Mouse (Mus musculus): ENCODE measurements around the gene Pcdh9. TPM values are rescaled to one million over a fixed set of nuclear protein-coding genes. Genes with fewer than 3 reads are reported as not detected.
A peak's percentile ranks its signal among the peaks of the same experiment; 100 is the strongest.

Pcdh9 gene
- polyA plus RNA-seq, 1 experiment from 2014 or later: 40.4 TPM

DNA sequence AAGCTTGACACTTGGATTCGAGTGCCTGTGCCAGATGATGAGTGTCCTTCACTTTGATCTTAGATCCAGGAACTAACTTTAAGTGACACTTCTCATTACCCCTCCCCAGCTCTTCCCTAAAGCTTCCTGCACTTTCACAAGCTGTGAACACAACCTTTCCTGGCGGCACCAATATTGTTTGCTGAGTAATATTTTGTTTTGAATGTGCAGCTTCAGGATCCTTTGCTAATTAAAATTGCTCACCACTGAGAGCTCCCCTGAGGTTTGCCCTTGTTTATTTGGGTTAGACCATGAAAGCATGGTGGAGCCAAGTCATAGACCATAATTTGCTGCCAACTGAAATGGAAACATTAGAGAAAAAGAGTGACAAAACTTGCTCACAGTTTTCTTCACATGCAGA, 543.4 kb downstream of the Pcdh9 start:
- peak; percentile 82 for DNase-seq (ENCODE audit: low spot score, missing footprints)
- 13% methylated on average over 2 of the region's 2 CpGs for WGBS

DNA sequence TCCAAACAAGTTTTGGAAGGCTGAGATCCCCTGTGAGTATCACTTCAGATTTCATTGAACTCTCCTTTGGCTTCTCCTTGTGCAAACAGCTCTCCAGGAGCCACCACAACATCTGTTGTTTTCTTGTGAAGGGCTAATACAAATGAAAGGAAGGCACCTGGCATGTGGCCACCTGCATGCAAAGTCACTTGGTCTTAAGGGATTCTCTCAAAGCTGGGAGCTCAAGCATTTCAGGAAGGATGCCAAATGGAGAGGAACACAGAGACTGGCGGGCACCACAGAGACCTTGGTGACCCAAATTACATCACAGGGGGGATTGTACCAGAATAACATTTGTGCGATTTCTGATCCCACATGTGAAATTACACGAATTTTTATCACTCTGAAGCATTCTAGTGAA, 547.7 kb downstream of the Pcdh9 start:
- Histone ChIP-seq H3K9me3 (ENCODE audit: control insufficient read depth, low read length) (no peaks in the 10 kb centered on the region), H3K4me1 (ENCODE audit: control insufficient read depth, insufficient read depth, low read length) (no peaks in the 10 kb centered on the region), H3K36me3 (ENCODE audit: control insufficient read depth, insufficient read depth, low read length) (no peaks in the 10 kb centered on the region), H3K9ac (ENCODE audit: low read length) (no peak overlapping the region), H3K4me3 (ENCODE audit: low read depth, low read length) (no peak overlapping the region), H3K27me3 (ENCODE audit: control insufficient read depth, insufficient read depth, low read length) (no peaks in the 10 kb centered on the region), H3K27ac (ENCODE audit: low read depth, low read length) (no peak overlapping the region), H3K4me2 (no peak overlapping the region)
- WGBS: 80% methylated on average over 3 of the region's 3 CpGs
- DNase-seq (ENCODE audit: low spot score, missing footprints) (peak; percentile 45), ATAC-seq (ENCODE audit: low FRiP score) (no peak)

More for the DNA sequence above, 543.4 kb downstream of the Pcdh9 start:
- H3K4me2 ChIP-seq: no peak overlapping the region
- no peak overlapping the region for H3K27ac ChIP-seq (ENCODE audit: low read depth, low read length)
- no peaks in the 10 kb centered on the region for H3K9me3 ChIP-seq (ENCODE audit: control insufficient read depth, low read length)
- H3K27me3 ChIP-seq (ENCODE audit: control insufficient read depth, insufficient read depth, low read length): no peaks in the 10 kb centered on the region
- no peak overlapping the region for H3K4me3 ChIP-seq (ENCODE audit: low read depth, low read length)
- no peaks in the 10 kb centered on the region; the same call in 1 of the 2 replicates for H3K4me1 ChIP-seq (ENCODE audit: control insufficient read depth, insufficient read depth, low read length)
- H3K9ac ChIP-seq (ENCODE audit: low read length): no peak overlapping the region
- H3K36me3 ChIP-seq (ENCODE audit: control insufficient read depth, insufficient read depth, low read length): no peaks in the 10 kb centered on the region
- ATAC-seq (ENCODE audit: low FRiP score): no peak

DNA sequence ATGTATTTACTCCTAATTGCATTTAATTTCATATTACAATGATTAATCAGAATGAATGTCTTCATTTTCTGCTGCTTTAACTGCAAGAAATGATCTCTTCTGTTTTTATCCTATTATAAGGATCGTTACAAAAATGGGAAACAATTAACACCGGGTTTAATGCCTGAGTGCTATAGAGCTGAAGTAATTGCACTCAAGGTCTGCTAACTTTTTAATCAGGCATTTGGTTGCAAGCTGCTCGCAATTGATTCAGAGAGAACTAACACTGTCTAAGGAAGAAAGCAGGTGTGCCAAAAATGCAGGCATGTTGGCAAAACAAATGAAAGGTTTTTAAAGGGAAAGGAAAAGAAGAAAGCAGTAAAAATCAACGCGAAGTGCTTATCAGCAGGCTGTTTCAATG, 549.1 kb downstream of the Pcdh9 start:
- H3K4me3 ChIP-seq (ENCODE audit: low read depth, low read length): no peak overlapping the region
- ATAC-seq (ENCODE audit: low FRiP score) (no peak), DNase-seq (ENCODE audit: low spot score, missing footprints) (no peak)
- H3K9me3 ChIP-seq (ENCODE audit: control insufficient read depth, low read length): no peaks in the 10 kb centered on the region
- 37% methylated on average over 5 of the region's 5 CpGs for WGBS
- H3K27me3 ChIP-seq (ENCODE audit: control insufficient read depth, insufficient read depth, low read length): no peaks in the 10 kb centered on the region
- H3K36me3 ChIP-seq (ENCODE audit: control insufficient read depth, insufficient read depth, low read length): no peaks in the 10 kb centered on the region
- H3K27ac ChIP-seq (ENCODE audit: low read depth, low read length): no peak overlapping the region
- no peak overlapping the region for H3K9ac ChIP-seq (ENCODE audit: low read length)
- H3K4me1 ChIP-seq (ENCODE audit: control insufficient read depth, insufficient read depth, low read length): no peaks in the 10 kb centered on the region
- H3K4me2 ChIP-seq: no peak overlapping the region

DNA sequence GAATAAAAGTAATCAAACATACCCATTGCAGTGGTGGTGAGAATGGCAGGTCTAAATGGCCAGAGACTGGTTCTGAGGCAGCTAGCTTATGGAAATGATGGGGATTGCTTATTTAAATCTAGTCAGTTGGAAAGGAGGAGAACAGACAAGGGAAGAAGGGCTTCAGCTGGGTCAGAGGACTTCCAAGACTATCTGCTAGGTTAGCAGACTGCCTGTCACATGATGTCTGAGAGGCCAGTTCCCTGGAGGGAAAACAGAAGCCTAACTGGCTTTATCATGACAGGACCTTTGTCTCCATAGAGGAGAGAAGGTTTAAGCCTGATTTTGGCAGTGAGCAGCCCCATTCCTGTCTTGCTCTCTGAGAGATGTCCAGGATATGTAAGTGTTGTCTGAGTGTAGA, 561.2 kb downstream of the Pcdh9 start:
- H3K36me3 ChIP-seq (ENCODE audit: control insufficient read depth, insufficient read depth, low read length): no peaks in the 10 kb centered on the region
- DNase-seq (ENCODE audit: low spot score, missing footprints): peak; percentile 12
- no peak overlapping the region for H3K4me3 ChIP-seq (ENCODE audit: low read depth, low read length)
- no peaks in the 10 kb centered on the region for H3K9me3 ChIP-seq (ENCODE audit: control insufficient read depth, low read length)
- 0 out of 2 replicates have a peak, but pooled peaks have one; percentile 48 for ATAC-seq (ENCODE audit: low FRiP score)
- H3K27ac ChIP-seq (ENCODE audit: low read depth, low read length): no peak overlapping the region
- H3K4me2 ChIP-seq: no peak overlapping the region
- no peak overlapping the region for H3K9ac ChIP-seq (ENCODE audit: low read length)
- H3K4me1 ChIP-seq (ENCODE audit: control insufficient read depth, insufficient read depth, low read length): no peaks in the 10 kb centered on the region
- H3K27me3 ChIP-seq (ENCODE audit: control insufficient read depth, insufficient read depth, low read length): no peaks in the 10 kb centered on the region

DNA sequence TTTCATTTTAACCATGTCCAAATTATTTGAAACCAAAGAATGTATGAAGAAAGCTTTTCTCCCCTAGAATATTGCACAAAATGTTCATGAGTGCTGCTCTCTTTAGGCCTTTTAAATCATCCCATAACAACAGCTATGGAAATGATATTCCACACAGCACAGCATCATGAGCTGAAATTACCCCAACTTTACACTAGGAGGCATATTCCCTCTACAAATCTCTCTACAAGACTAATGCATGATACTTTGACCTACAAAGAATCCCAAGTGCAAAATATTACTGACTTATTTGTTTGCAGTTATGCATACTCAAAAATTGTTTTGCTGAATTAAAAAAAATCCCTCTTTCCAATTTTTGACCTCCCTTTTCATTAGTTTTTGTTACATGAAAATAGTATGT, 573.1 kb downstream of the Pcdh9 start:
- Histone ChIP-seq H3K4me2 (no peak overlapping the region), H3K9me3 (ENCODE audit: control insufficient read depth, low read length) (no peaks in the 10 kb centered on the region), H3K4me3 (ENCODE audit: low read depth, low read length) (no peak overlapping the region), H3K27me3 (ENCODE audit: control insufficient read depth, insufficient read depth, low read length) (no peaks in the 10 kb centered on the region), H3K4me1 (ENCODE audit: control insufficient read depth, insufficient read depth, low read length) (no peaks in the 10 kb centered on the region), H3K36me3 (ENCODE audit: control insufficient read depth, insufficient read depth, low read length) (no peaks in the 10 kb centered on the region), H3K9ac (ENCODE audit: low read length) (no peak overlapping the region), H3K27ac (ENCODE audit: low read depth, low read length) (no peak overlapping the region)
- DNase-seq (ENCODE audit: low spot score, missing footprints) (no peak), ATAC-seq (ENCODE audit: low FRiP score) (peak; percentile 82)

DNA sequence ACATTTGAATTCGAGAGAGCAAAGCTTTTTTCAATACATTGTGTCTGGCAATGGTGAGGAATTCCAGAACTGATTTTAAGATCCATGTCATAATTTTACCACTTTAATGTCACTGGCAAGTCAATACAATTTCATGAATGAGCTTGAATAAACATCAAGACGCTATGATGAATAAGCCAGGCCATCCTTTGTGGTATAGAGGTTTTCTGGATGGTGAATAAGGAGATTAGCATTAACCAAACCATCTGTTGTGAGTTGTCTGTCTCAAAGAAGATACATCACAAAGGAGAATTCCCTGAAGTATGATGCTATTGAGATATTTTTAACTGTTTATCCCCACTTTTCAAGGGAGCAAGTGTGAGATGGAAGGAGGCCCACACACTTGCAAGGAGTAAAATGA, 602.1 kb downstream of the Pcdh9 start:
- no peaks in the 10 kb centered on the region for H3K36me3 ChIP-seq (ENCODE audit: control insufficient read depth, insufficient read depth, low read length)
- H3K4me3 ChIP-seq (ENCODE audit: low read depth, low read length): no peak overlapping the region
- no peak overlapping the region for H3K9ac ChIP-seq (ENCODE audit: low read length)
- H3K4me1 ChIP-seq (ENCODE audit: control insufficient read depth, insufficient read depth, low read length): no peaks in the 10 kb centered on the region; the same call in 1 of the 2 replicates
- WGBS: 41% methylated on average over 2 of the region's 2 CpGs
- ATAC-seq (ENCODE audit: low FRiP score) (peak; percentile 55), DNase-seq (ENCODE audit: low spot score, missing footprints) (no peak)
- H3K27ac ChIP-seq (ENCODE audit: low read depth, low read length): no peak overlapping the region
- H3K9me3 ChIP-seq (ENCODE audit: control insufficient read depth, low read length): no peaks in the 10 kb centered on the region
- no peak overlapping the region for H3K4me2 ChIP-seq
- no peaks in the 10 kb centered on the region for H3K27me3 ChIP-seq (ENCODE audit: control insufficient read depth, insufficient read depth, low read length)

DNA sequence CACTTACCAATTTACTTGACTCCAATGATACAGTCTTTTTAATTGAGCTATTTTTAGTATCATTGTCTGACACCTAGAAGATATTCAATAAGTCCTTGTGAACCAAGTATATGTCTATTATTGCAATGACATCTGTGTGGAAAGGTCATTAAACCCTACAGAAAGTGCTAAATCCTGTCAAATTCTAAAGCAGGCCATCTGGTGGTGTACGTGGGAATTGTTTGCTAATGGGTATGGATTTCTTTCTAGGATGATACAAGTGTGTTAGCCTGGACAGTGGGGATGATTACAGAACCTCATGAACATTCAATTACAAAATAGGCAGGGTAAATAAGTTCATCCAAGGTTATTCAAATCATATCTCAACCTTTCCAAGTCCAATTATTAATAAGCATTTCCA, 602.8 kb downstream of the Pcdh9 start:
- Histone ChIP-seq H3K36me3 (ENCODE audit: control insufficient read depth, insufficient read depth, low read length) (no peaks in the 10 kb centered on the region), H3K4me3 (ENCODE audit: low read depth, low read length) (no peak overlapping the region), H3K9me3 (ENCODE audit: control insufficient read depth, low read length) (no peaks in the 10 kb centered on the region), H3K9ac (ENCODE audit: low read length) (no peak overlapping the region), H3K27ac (ENCODE audit: low read depth, low read length) (no peak overlapping the region), H3K4me2 (no peak overlapping the region), H3K27me3 (ENCODE audit: control insufficient read depth, insufficient read depth, low read length) (no peaks in the 10 kb centered on the region), H3K4me1 (ENCODE audit: control insufficient read depth, insufficient read depth, low read length) (no peaks in the 10 kb centered on the region; the same call in 1 of the 2 replicates)
- ATAC-seq (ENCODE audit: low FRiP score): peak; percentile 44
- 30% methylated on average over 1 of the region's 1 CpGs for WGBS
- DNase-seq (ENCODE audit: low spot score, missing footprints): no peak

DNA sequence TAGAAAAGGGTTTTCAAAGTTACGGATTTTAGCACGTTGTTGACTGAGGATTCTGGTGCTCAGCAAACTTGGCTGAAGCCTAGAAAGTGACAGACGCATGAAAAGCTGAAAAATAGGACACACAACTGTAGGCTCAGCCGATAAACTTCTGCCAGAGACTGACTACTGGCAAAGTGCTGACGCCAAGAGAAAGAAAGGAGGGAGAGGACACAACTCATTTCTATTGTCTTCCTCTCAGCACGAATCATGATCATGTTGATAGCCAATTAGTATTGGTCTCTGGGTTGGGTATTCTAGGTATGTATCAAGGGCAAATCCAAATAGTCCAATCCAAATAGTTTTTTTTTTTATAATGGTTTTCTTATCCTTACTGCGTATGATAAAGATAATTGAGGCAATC, 605.3 kb downstream of the Pcdh9 start:
- no peaks in the 10 kb centered on the region for H3K9me3 ChIP-seq (ENCODE audit: control insufficient read depth, low read length)
- no peaks in the 10 kb centered on the region for H3K27me3 ChIP-seq (ENCODE audit: control insufficient read depth, insufficient read depth, low read length)
- DNase-seq (ENCODE audit: low spot score, missing footprints) (no peak), ATAC-seq (ENCODE audit: low FRiP score) (no peak)
- H3K4me2 ChIP-seq: no peak overlapping the region
- no peak overlapping the region for H3K27ac ChIP-seq (ENCODE audit: low read depth, low read length)
- H3K4me3 ChIP-seq (ENCODE audit: low read depth, low read length): no peak overlapping the region
- no peaks in the 10 kb centered on the region for H3K36me3 ChIP-seq (ENCODE audit: control insufficient read depth, insufficient read depth, low read length)
- 89% methylated on average over 7 of the region's 7 CpGs for WGBS
- no peak overlapping the region for H3K9ac ChIP-seq (ENCODE audit: low read length)
- no peaks in the 10 kb centered on the region; the same call in 1 of the 2 replicates for H3K4me1 ChIP-seq (ENCODE audit: control insufficient read depth, insufficient read depth, low read length)

DNA sequence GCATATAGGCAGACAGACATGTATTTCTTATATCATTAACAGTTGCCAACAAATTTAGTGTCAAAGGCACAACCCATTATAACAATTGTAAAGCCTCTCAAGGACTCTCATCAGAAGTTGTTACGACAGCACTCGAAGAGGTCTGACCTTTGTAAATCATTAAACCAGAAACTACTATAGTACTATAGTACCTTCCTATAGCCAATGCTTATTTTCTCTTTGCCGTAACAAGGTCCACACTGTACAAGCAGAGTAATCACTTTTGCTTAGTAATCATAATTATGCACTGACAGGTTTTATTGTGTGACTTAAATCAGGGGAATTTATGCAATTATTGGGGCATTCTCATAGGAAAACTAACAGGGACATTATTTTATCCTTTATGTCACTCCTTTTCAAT, 606.5 kb downstream of the Pcdh9 start:
- Histone ChIP-seq H3K4me3 (ENCODE audit: low read depth, low read length) (no peak overlapping the region), H3K27me3 (ENCODE audit: control insufficient read depth, insufficient read depth, low read length) (no peaks in the 10 kb centered on the region), H3K27ac (ENCODE audit: low read depth, low read length) (no peak overlapping the region), H3K9ac (ENCODE audit: low read length) (no peak overlapping the region), H3K4me1 (ENCODE audit: control insufficient read depth, insufficient read depth, low read length) (no peaks in the 10 kb centered on the region; the same call in 1 of the 2 replicates), H3K36me3 (ENCODE audit: control insufficient read depth, insufficient read depth, low read length) (no peaks in the 10 kb centered on the region), H3K4me2 (no peak overlapping the region), H3K9me3 (ENCODE audit: control insufficient read depth, low read length) (no peaks in the 10 kb centered on the region)
- 91% methylated on average over 3 of the region's 3 CpGs for WGBS
- ATAC-seq (ENCODE audit: low FRiP score): no peak
- DNase-seq (ENCODE audit: low spot score, missing footprints): no peak

DNA sequence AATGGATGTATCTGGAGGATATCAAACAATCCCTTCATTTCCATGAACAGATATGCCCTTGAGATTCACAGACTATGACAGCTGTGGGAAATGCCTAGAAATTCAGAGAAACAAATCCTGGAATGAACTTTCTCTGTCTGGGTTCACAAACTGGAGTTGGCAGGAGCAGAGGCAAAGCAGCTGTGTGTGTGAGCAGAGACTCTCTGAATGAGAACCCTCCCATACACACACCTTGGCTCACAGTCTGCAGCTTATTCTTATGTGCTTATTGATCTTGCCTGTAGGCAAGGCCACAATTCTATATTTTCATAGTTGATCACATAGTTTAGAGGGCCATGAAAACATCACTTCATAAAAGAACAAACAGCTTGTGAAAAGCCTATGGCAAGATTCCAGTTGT, 614.8 kb downstream of the Pcdh9 start:
- ATAC-seq (ENCODE audit: low FRiP score) (no peak), DNase-seq (ENCODE audit: low spot score, missing footprints) (no peak)

More for the DNA sequence above, 614.8 kb downstream of the Pcdh9 start:
- H3K9ac ChIP-seq (ENCODE audit: low read length): no peak overlapping the region
- no peaks in the 10 kb centered on the region for H3K36me3 ChIP-seq (ENCODE audit: control insufficient read depth, insufficient read depth, low read length)
- no peak overlapping the region for H3K4me2 ChIP-seq
- H3K27me3 ChIP-seq (ENCODE audit: control insufficient read depth, insufficient read depth, low read length): no peaks in the 10 kb centered on the region
- no peaks in the 10 kb centered on the region for H3K4me1 ChIP-seq (ENCODE audit: control insufficient read depth, insufficient read depth, low read length)
- no peaks in the 10 kb centered on the region for H3K9me3 ChIP-seq (ENCODE audit: control insufficient read depth, low read length)
- H3K4me3 ChIP-seq (ENCODE audit: low read depth, low read length): no peak overlapping the region
- H3K27ac ChIP-seq (ENCODE audit: low read depth, low read length): no peak overlapping the region
